17 mouse cellular contexts compared by ENCODE assay signal in the genomic region with DNA sequence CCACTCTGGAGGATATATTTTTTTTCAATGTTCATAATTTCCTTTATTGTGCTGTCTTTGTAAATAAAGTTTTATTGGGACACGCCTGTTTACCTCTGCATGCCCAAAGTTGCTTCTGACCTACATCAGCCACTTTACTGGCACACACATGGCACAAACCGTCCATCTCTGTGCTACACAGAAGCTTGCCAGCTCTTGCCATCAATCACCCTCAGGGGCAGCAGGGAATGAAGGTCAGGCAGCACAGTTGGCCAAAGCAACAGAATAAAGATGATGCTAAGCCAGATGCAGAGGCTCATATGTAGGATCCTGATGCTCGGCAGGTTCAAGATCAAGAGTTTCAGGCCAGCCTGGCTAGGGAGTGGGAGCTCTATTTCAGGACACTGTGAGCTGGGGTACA.
"Had no signal": no experiment of that assay in that cellular context is flagged by ENCODE, and none has a peak within 500 bp of the region (broad histone marks: within the 10 kb centered on the region; RNA-seq: fewer than 3 reads in every experiment).

No protein-coding gene starts in this region.

- H3K36me3 ChIP-seq: limb, embryonic 13.5 days; liver, embryonic 12.5 days; lung, embryonic 15.5 days; midbrain, embryonic 15.5 days; neural tube, embryonic 12.5 days; stomach, embryonic 15.5 days had no signal

- H3K4me3 ChIP-seq: limb, embryonic 13.5 days; liver, embryonic 12.5 days; lung, embryonic 15.5 days; midbrain, embryonic 15.5 days; neural tube, embryonic 12.5 days; stomach, embryonic 15.5 days had no signal

- H3K9me3 ChIP-seq: limb, embryonic 13.5 days; liver, embryonic 12.5 days; lung, embryonic 15.5 days; megakaryocyte, embryonic 14.5 days; midbrain, embryonic 15.5 days; neural tube, embryonic 12.5 days; stomach, embryonic 15.5 days had no signal

- DNase-seq: kidney, postnatal 36 days; layer of hippocampus, adult 9-11 months; layer of hippocampus, postnatal 36 days; lung, postnatal 14 days; retina, postnatal 1 day; right cerebral cortex, postnatal 4 days; thymus, adult 2 months; thymus, postnatal 25 days had no signal

- H3K4me1 ChIP-seq: limb, embryonic 13.5 days; liver, embryonic 12.5 days; lung, embryonic 15.5 days; midbrain, embryonic 15.5 days; neural tube, embryonic 12.5 days; stomach, embryonic 15.5 days had no signal

- H3K27ac ChIP-seq: kidney, postnatal 0 days; limb, embryonic 13.5 days; liver, embryonic 12.5 days; lung, embryonic 15.5 days; macrophage; midbrain, embryonic 15.5 days; neural tube, embryonic 12.5 days; stomach, embryonic 15.5 days had no signal

- H3K27me3 ChIP-seq: limb, embryonic 13.5 days; liver, embryonic 12.5 days; lung, embryonic 15.5 days; midbrain, embryonic 15.5 days; neural tube, embryonic 12.5 days; stomach, embryonic 15.5 days had no signal
